Mouse (Mus musculus): ENCODE measurements around the gene Nup160. TPM values are rescaled to one million over a fixed set of nuclear protein-coding genes. Genes with fewer than 3 reads are reported as not detected.

Gene Nup160
- polyA plus RNA-seq, 1 experiment: 4.9 TPM

GRCm38 (mm10) chr2:90717366-90717765 lies 40.4 kb downstream of the Nup160 start:
- TF ChIP-seq POLR2A (IDR thresholded peaks at IDR 0.05; ENCODE audit: low read depth, low read length) (no peak), CTCF (conservative IDR thresholded peaks at IDR 0.05; ENCODE audit: insufficient read depth, insufficient read length, low read depth, low read length) (no peak)
- peak; percentile 52 for DNase-seq
- H3K36me3 ChIP-seq (ENCODE audit: control insufficient read depth, insufficient read depth, low read length): no peaks in the 10 kb centered on the region; the same call in 1 of the 2 replicates
- 55% methylated on average over 4 of the region's 4 CpGs for WGBS
- H3K27me3 ChIP-seq (replicated peaks; ENCODE audit: control insufficient read depth, insufficient read depth, low read length): no peaks in the 10 kb centered on the region
- H3K4me1 ChIP-seq (ENCODE audit: control insufficient read depth, insufficient read depth, low read length): peaks cover 3% of the 10 kb centered on the region; the same call in 1 of the 2 replicates
- H3K27ac ChIP-seq (ENCODE audit: insufficient read depth, low read depth, low read length): peak overlapping the region; percentile 55; the same call in 1 of the 2 replicates
- no peak overlapping the region for H3K4me3 ChIP-seq (ENCODE audit: insufficient read depth, low read depth, low read length)

- no peaks in the 10 kb centered on the region for H3K27me3 ChIP-seq (replicated peaks; ENCODE audit: control insufficient read depth, insufficient read depth, low read length)
- TF ChIP-seq CTCF (conservative IDR thresholded peaks at IDR 0.05; ENCODE audit: insufficient read depth, insufficient read length, low read depth, low read length) (no peak), POLR2A (IDR thresholded peaks at IDR 0.05; ENCODE audit: low read depth, low read length) (no peak)
- no peak overlapping the region for H3K4me3 ChIP-seq (ENCODE audit: insufficient read depth, low read depth, low read length)
- H3K27ac ChIP-seq (ENCODE audit: insufficient read depth, low read depth, low read length): peak overlapping the region; percentile 46; the same call in 1 of the 2 replicates
- peaks cover 3% of the 10 kb centered on the region; the same call in 1 of the 2 replicates for H3K4me1 ChIP-seq (ENCODE audit: control insufficient read depth, insufficient read depth, low read length)
- WGBS: 82% methylated on average over 5 of the region's 5 CpGs
- no peak for DNase-seq
- no peaks in the 10 kb centered on the region; the same call in 1 of the 2 replicates for H3K36me3 ChIP-seq (ENCODE audit: control insufficient read depth, insufficient read depth, low read length)
Observed at GRCm38 (mm10) chr2:90717948-90718347, 40.9 kb downstream of the Nup160 start.

GRCm38 (mm10) chr2:90726818-90727217 lies 49.8 kb downstream of the Nup160 start:
- Histone ChIP-seq H3K27me3 (replicated peaks; ENCODE audit: control insufficient read depth, insufficient read depth, low read length) (no peaks in the 10 kb centered on the region), H3K36me3 (ENCODE audit: control insufficient read depth, insufficient read depth, low read length) (peaks cover 8% of the 10 kb centered on the region), H3K4me1 (ENCODE audit: control insufficient read depth, insufficient read depth, low read length) (no peaks in the 10 kb centered on the region), H3K27ac (ENCODE audit: insufficient read depth, low read depth, low read length) (no peak overlapping the region), H3K4me3 (ENCODE audit: insufficient read depth, low read depth, low read length) (no peak overlapping the region)
- TF ChIP-seq POLR2A (IDR thresholded peaks at IDR 0.05; ENCODE audit: low read depth, low read length) (no peak), CTCF (conservative IDR thresholded peaks at IDR 0.05; ENCODE audit: insufficient read depth, insufficient read length, low read depth, low read length) (no peak)
- DNase-seq: no peak
- WGBS: 98% methylated on average over 3 of the region's 3 CpGs

GRCm38 (mm10) chr2:90735326-90735725 lies 58.3 kb downstream of the Nup160 start:
- no peak for TF ChIP-seq POLR2A (IDR thresholded peaks at IDR 0.05; ENCODE audit: low read depth, low read length)
- no peak for TF ChIP-seq CTCF (conservative IDR thresholded peaks at IDR 0.05; ENCODE audit: insufficient read depth, insufficient read length, low read depth, low read length)
- no peaks in the 10 kb centered on the region for H3K27me3 ChIP-seq (replicated peaks; ENCODE audit: control insufficient read depth, insufficient read depth, low read length)
- no peak overlapping the region for H3K4me3 ChIP-seq (ENCODE audit: insufficient read depth, low read depth, low read length)
- peaks cover 3% of the 10 kb centered on the region for H3K36me3 ChIP-seq (ENCODE audit: control insufficient read depth, insufficient read depth, low read length)
- no peak for DNase-seq
- H3K4me1 ChIP-seq (ENCODE audit: control insufficient read depth, insufficient read depth, low read length): 0 out of 2 replicates have a peak, but pooled peaks cover 2% of the 10 kb centered on the region
- H3K27ac ChIP-seq (ENCODE audit: insufficient read depth, low read depth, low read length): no peak overlapping the region
- 90% methylated on average over 11 of the region's 11 CpGs for WGBS

- Histone ChIP-seq H3K36me3 (ENCODE audit: control insufficient read depth, insufficient read depth, low read length) (no peaks in the 10 kb centered on the region), H3K27me3 (replicated peaks; ENCODE audit: control insufficient read depth, insufficient read depth, low read length) (no peaks in the 10 kb centered on the region), H3K27ac (ENCODE audit: insufficient read depth, low read depth, low read length) (no peak overlapping the region), H3K4me3 (ENCODE audit: insufficient read depth, low read depth, low read length) (no peak overlapping the region), H3K4me1 (ENCODE audit: control insufficient read depth, insufficient read depth, low read length) (0 out of 2 replicates have a peak, but pooled peaks cover 2% of the 10 kb centered on the region)
- 91% methylated on average over 3 of the region's 3 CpGs for WGBS
- no peak for DNase-seq
- TF ChIP-seq CTCF (conservative IDR thresholded peaks at IDR 0.05; ENCODE audit: insufficient read depth, insufficient read length, low read depth, low read length) (no peak), POLR2A (IDR thresholded peaks at IDR 0.05; ENCODE audit: low read depth, low read length) (no peak)
Observed at GRCm38 (mm10) chr2:90738801-90739200, 61.8 kb downstream of the Nup160 start.

GRCm38 (mm10) chr2:90739327-90739726 lies 62.3 kb downstream of the Nup160 start:
- Histone ChIP-seq H3K4me3 (ENCODE audit: insufficient read depth, low read depth, low read length) (no peak overlapping the region), H3K4me1 (ENCODE audit: control insufficient read depth, insufficient read depth, low read length) (0 out of 2 replicates have a peak, but pooled peaks cover 2% of the 10 kb centered on the region), H3K27me3 (replicated peaks; ENCODE audit: control insufficient read depth, insufficient read depth, low read length) (no peaks in the 10 kb centered on the region), H3K27ac (ENCODE audit: insufficient read depth, low read depth, low read length) (peak overlapping the region; percentile 56), H3K36me3 (ENCODE audit: control insufficient read depth, insufficient read depth, low read length) (no peaks in the 10 kb centered on the region)
- no peak for DNase-seq
- 92% methylated on average over 3 of the region's 3 CpGs for WGBS
- TF ChIP-seq CTCF (conservative IDR thresholded peaks at IDR 0.05; ENCODE audit: insufficient read depth, insufficient read length, low read depth, low read length) (no peak), POLR2A (IDR thresholded peaks at IDR 0.05; ENCODE audit: low read depth, low read length) (no peak)

- TF ChIP-seq CTCF (conservative IDR thresholded peaks at IDR 0.05; ENCODE audit: insufficient read depth, insufficient read length, low read depth, low read length) (no peak), POLR2A (IDR thresholded peaks at IDR 0.05; ENCODE audit: low read depth, low read length) (no peak)
- 66% methylated on average over 5 of the region's 5 CpGs for WGBS
- H3K27ac ChIP-seq (ENCODE audit: insufficient read depth, low read depth, low read length): peak overlapping the region; percentile 72
- no peaks in the 10 kb centered on the region for H3K36me3 ChIP-seq (ENCODE audit: control insufficient read depth, insufficient read depth, low read length)
- 0 out of 2 replicates have a peak, but pooled peaks cover 2% of the 10 kb centered on the region for H3K4me1 ChIP-seq (ENCODE audit: control insufficient read depth, insufficient read depth, low read length)
- no peaks in the 10 kb centered on the region for H3K27me3 ChIP-seq (replicated peaks; ENCODE audit: control insufficient read depth, insufficient read depth, low read length)
- peak; percentile 86 for DNase-seq
- H3K4me3 ChIP-seq (ENCODE audit: insufficient read depth, low read depth, low read length): no peak overlapping the region
Observed at GRCm38 (mm10) chr2:90739921-90740320, 62.9 kb downstream of the Nup160 start.
